Mouse (Mus musculus): ENCODE measurements at regions not wholly inside any gene's neighbourhood (a gene's known extent, or its start where the extent isn't known, plus 50 kb on each side); places are given as distances from the start of the nearest gene placed in this dataset.

DNA sequence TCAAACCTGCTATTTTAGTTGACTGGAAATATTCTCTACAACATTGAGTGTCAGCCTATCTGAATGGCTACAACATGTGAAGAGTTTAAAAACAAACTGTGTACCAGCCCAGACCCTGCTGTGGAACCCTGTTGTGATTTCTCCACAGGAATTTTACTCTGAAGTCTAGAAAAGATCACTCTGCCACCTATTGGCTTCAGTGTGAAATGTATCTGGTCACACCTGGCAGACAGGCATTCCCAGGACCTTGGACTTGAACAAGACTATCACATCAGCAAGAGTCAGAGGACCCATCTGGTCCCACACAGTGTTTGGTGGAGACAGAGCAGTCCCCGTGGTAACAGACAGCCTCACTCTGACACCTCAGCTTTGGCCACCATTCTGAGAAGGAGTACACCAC, 311.3 kb upstream of the Runx1 start:
- no peak for DNase-seq (ENCODE audit: low spot score)

DNA sequence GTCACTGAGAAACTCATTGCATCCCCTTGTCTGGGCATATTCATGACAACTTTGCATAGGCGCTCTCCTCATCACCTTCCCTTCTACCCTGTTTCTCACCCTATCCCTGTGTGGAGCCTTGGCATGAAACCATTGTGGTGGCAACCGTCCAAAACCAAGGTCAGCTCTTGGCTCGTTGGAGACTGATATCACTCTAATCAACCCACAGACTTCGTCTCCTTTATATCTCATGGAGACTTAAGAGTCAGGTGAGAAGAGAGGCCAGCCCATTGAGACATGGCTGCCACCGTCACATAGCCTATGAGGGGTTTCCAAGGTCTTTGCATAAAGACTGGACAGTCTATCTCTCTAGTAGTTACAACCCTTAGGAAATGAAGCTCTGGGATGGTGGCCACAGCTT, 305.5 kb upstream of the Runx1 start:
- DNase-seq (ENCODE audit: low spot score): no peak

DNA sequence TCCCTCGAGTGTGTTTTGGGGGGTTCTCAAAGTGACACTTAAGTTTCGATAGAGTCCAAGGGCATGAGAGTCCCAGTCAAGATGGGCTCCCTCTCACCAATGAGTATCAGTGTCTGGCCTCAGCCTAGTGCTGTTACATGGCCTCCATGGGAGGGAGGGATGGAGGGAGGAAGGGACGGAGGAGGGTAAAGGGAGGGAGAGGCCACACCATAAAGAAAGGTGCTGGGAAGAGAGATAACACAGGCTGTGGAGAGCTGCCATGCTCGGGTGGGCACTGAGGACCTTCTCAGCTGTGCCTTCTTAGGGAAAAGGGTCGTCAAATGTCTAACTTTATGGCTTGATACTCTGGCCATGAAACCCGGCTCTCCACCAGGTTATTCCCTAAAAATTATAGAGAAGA, 304.7 kb upstream of the Runx1 start:
- no peak for DNase-seq (ENCODE audit: low spot score)

DNA sequence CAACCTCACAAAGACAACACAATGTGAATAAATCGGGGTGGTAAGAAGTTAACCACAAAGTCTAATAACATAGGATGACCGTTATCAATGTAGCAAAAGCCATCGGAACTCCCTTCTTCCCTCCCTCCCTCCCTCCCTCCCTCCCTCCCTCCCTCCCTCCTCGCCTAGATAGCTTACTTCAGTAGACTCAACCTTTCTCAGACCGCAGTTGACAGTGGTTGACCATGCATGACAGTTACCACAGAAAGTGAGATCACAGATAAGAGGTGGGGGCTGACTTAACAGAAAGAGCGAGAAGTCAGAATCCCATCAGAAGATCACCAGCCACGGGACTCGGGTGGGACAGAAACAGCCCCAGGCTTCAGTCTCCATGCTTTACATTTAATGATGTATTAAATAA, 297.8 kb upstream of the Runx1 start:
- DNase-seq (ENCODE audit: low spot score): no peak

DNA sequence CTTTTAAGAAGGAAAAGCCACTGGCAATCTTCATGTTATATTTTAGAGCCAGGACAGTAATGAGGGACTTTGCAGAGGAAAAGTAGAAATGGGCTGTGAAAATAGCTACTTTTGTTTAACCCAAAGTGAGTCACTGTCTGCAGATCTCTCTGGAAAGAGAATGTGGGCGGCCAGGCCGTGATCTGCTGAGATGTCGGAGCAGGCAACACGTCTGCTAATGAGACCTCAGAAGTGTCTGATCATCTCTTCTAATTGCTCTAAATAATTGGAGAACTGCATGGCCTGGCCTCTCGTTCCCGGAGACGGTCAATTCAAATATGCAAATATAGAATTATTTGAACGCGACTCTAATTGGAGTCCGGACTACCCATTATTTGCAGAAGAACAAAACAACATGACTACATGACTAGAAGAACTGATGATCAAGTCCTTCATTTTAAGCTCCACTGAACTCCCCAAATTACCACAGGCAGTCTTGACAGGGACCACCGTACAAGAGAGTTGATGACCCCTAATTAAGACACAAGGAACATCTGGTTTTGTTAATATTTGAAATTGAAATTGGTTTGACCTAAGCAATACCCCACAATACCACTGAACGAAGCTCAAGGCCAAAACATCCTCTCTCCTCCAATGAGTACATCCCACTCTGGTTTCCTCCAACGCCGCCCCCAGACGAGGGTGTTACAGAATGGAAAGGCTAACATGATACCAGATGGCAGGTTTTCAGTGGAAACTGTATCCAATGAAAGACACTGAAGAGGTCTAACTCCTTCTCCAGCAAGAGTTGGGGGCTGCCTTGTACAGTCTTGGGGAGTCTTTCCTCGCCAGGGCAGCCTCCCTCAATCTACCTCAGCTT, 290.4 kb upstream of the Runx1 start:
- DNase-seq (ENCODE audit: low spot score): no peak

DNA sequence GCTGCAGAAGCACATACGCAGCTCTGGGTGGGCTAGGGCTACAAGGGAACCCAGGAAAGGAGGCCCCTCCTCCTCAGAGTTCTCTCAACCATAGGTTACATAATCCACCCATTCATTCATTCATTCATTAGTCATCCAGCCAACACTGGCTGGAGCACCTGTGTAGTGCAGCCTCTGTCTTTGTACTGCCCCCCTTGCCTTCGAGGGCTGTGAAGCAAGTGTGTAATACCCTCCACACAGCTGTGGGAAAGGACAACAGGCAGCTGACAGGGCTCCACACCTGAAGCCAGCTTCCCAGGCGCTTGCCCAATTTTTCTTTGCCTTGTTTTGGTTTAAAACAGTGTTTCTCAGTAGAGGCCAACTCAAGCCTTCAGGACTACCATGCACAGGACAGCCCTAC, 285.0 kb upstream of the Runx1 start:
- no peak for DNase-seq (ENCODE audit: low spot score)

DNA sequence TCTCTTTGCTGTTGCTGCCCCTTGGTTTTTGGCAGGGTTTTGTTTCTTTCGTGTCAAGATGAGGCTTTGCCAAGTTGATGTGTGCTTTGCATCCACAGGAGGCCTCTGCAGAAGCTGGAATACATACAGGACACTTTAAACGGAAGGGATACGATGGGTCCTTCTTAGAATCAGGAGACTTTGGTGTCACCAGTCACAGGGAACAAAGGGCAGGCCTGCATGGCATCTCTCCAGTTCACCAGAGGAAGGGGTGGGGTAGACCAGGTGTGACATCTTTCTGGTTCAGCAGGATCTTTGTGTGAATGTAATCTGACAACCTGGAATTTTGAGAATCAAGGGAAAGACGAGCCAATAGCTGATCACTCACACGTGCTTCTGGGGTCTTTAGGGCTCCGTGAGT, 284.5 kb upstream of the Runx1 start:
- DNase-seq (ENCODE audit: low spot score): no peak

DNA sequence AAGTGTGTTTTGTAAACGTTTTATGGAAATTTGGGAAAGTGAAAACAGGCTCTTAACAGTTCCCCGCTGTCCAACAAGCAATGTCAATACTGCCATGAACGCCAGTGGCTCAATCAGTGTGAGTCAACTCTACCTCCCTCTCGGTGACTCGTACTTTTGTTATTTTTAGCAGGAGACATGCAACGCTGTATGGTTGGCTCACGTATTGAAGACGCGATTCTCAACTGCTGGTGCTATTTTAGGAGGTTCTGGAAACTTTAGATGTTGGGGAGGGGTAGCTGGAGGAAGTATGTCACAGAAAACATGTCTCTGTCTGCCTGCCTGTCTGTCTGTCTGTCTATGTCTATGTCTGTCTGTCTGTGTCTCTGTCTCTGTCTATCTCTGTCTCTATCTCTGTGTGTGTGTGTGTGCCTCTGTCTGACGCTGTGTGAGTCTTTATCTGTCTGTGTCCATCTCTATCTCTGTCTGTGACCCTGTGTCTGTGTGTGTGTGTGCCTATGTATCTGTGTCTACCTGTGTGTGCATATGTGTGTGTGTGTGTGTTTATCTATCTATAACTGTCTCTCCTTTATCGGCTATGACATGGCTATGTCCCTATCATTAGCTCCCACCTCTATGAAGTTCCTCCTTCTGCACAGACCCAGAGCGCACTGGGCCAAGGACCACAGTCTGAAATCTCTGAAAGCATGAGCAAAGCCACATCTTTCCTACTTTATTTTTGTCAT, 283.9 kb upstream of the Runx1 start:
- DNase-seq (ENCODE audit: low spot score): no peak

DNA sequence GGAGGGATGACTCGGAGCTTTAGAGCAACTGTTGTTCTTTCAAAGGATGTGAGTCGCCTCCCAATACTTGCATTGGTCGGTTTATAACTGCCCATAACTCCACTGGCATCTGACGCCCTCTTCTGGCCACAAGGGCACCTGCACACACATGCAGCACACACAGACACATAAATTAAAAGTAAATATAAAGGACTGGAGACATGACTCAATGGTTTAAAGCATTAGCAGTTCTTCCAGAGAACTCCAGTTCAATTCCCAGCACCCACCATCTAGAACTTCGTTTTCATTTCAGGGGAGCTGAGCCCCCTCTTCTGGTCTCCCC, 281.5 kb upstream of the Runx1 start:
- DNase-seq (ENCODE audit: low spot score): no peak

DNA sequence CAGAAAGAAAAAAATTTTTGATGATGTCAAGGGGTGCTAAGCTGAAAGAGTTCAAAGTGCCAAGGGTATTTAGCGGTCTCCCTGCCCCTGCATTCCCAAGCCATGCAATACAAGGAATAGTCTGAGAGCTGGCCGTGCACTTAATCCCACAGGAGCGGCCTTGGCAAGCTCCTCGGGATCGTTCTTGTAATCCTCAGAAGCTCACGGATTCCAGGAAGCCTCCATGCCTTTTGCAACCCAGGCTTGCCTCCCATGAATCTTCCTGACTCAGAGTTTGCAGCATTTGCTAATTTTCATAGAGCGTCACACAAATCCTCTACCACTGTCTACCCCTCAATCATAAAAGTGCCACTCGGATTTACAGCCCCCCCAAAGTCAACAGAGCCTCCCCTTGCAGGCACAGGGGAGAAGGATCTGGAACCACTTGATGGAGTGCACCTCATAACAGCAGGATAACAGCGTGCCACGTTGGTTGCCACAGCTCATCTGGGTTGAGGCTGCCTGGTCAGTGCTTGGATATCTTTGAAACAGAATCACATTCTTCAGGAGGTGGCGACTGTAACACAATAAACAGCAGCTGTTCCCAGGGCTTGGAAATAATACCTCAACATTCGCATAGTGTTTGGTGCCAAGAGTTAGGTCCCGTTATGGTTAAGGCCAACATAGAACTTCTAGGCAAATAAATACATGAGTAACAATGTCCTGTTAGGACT, 281.0 kb upstream of the Runx1 start:
- no peak for DNase-seq (ENCODE audit: low spot score)

DNA sequence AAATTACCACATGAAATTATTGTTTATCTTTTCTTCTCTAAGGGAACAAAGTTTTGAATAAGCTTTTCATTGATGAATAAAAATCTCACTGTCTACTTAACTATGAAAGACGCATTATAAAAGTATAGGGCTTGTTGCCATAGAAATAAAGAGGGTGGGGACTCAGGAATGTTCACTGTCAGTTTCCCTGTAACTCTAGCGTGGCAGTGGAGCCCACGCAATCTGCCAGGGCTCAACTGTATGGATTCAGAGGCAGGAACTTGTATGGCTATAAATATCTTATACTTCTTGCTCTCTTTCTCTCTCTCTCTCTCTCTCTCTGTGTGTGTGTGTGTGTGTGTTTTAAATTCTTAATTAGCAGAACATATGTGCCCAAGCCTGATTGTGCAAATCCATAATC, 276.2 kb upstream of the Runx1 start:
- DNase-seq (ENCODE audit: low spot score): no peak

DNA sequence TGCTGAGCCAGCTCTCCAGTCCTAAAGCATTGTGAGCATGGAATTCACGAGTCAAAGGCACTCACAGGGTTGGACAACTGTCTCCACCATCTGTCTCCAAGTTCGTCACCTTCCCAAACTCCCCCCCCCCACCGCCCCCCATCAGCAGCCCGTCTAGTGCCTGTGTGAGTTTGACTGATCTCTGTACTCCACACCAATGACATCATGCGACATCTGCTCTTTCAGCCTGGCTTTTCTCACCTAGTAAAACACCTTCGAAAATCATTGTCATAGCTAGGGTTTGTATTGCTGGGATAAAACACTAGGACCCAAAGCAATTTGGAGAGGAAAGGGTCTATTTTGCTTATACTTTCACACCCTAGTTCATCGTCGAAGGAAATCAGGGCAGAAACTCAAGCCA, 272.1 kb upstream of the Runx1 start:
- DNase-seq (ENCODE audit: low spot score): no peak

DNA sequence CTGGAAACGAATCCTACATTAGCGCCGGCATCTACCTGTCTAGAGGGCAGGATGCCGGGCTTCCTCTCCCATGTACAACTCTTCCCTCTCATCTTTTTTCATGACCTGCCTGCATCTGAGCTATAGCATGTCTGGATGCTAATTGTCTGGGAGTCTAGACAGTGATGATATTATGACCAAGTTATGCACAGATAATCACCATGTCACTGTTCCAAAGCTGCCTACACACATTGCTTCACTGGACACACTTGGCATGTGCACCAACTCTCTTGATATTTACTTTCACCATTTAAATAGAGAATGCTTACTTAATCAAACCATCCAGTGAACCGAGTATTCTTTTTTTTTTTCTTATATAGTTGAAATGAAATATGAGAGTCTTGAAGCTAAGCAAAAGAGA, 270.2 kb upstream of the Runx1 start:
- no peak for DNase-seq (ENCODE audit: low spot score)

DNA sequence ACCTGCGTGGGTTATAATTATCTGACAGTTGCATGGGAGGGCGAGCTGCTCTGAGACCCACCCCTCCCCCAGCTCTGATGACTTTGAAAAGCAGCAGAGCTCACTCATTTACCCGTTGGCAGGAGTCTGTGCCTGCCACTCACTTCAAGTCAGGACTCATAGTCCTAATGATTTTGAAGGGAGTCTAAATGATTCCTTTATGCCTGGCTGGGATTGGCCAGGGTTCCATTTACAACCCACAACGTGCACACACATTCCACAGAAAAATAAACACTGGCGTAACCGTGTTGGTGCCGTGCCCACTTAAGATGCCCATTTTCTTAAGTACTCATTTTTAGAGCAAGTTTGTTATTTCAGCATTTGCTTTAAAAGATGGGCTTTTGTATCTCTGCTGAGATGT, 266.8 kb upstream of the Runx1 start:
- no peak for DNase-seq (ENCODE audit: low spot score)

DNA sequence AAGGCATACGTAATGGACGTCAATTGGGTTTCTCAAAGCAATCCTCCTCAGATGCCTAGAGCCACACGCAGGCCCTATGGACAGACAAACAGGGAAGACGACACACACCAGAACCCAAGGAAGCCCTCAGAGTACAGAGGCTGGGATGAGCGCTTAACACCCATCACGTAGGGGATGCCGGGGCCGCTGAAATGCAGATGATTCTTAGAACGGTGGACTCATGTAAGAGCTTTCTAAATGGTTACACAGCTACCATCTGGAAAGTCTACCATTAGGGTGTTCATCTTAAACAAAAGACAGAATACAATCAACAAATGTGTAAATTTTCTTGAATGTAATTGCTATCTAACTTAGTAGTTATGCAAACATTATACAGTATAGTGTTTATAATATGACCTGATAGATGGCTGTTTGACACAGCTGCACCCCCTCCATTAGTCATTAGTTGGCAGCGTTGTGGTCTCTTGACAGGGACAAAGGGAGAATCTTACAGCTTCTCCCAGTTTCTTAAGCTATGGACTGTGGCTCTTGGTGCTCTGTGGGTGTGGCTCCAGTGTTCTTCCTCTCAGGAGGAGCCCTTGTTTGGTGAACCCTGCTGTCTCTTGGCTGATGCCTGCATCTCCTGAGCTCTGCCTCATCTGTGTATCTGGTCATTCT, 259.4 kb upstream of the Runx1 start:
- DNase-seq (ENCODE audit: low spot score): no peak

DNA sequence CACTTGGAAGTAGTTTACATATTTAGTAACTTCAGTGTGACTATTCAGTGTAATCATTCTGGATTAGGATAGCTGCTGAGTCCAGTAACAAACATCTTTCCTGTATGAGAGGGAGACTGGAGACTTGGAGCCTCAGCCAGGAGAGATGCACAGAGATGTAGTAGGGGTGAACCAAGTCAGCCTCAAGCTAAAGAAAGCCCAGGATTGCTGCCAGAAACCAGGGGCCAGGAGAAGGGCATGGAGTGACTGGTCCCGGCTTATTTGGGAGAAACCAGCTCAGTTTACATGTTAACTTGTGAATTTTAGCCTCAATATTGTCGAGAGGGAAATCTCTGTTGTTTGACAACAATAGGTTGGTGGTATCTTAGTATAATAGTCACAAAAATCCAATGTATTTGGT, 257.8 kb upstream of the Runx1 start:
- DNase-seq (ENCODE audit: low spot score): no peak

DNA sequence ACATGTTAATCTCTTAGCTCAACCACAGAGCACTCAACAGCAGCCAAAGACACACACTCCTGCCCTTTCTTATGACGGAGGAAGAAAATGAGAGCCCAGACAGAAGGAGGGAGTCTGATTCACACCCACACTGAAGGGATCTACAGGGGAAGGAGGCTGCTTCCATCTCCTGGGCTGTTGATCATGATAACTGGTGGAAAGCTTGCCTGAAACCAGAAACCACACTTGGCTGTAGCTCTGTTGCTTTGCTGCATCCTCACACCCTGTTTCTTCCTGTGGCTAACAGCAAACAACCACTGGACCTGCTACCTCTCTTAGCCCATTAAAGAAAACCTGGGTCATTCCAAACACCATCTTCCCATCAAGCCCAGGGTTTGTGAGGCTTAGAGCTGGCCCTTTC, 257.2 kb upstream of the Runx1 start:
- DNase-seq (ENCODE audit: low spot score): no peak

DNA sequence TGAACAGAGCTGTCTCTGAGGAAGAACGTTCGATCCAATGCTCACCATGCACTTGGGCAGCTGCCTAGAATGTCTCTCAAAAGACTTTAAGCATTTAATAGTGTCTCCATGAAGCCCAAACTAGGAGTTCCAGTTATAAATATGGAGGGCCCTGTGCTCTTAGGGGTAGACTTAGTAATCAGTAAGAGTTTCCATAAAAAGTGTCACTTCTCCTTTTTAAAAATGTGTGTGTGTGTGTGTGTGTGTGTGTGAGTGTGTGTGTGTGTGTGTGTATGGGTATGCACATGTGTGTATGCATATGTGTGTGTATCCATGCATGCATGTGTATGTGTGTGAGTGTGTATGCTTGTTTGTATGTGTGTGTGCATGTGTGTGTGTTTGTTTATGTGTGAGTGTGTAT, 255.6 kb upstream of the Runx1 start:
- DNase-seq (ENCODE audit: low spot score): no peak

DNA sequence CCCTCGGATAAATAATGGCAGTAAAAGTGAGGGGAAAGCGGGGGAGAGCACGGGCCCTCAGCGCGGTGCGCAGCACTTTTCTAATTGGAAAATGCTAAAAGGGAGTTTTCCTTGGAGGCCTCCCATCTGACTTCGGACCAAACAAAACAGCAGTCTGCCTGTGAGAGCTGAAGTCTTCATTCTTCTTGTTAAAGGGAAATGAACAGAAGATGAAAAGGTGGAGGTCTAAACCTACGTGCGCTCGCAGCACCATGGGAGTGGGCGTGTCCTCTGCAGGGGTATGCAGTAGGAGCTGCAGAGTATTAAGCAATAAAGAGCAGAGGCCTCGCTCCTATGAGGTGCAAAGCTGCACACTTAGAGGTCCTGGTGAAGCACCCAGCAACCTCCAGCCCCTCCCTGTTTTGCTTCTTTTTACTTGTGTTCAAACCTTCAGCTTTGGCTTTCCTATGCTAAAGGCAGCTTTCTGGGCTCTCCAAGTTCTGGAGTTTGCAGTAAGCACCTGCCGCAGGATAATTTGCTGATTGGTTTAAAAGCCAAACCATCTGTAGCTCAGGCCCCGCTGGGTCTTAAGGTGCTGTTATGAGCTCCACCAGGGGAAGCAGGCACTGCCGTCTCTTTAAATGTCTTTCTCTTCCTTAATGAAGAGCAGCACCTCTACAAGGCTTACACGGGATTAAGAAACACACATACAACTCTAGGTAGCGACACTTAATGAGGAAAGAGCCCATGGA, 253.9 kb upstream of the Runx1 start:
- DNase-seq (ENCODE audit: low spot score): no peak

DNA sequence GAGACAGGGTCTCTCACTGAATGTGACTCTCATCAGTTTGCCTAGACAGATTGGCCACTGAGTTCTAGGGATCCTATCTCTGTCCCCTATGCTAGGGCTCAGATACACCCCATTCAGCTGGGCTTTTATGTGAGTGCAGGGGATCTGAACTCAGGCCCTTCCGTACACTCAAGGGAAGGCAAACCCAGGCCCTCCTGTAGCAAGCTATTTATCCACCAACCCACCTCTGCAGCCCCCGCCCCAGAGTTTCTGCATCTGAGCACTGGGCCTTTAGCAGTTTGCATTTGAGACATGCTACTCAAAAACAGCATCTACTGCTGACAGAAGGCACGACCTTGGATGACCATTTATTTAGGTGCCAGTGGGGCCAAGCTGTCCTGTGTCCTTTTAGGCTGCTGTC, 253.0 kb upstream of the Runx1 start:
- no peak for DNase-seq (ENCODE audit: low spot score)

DNA sequence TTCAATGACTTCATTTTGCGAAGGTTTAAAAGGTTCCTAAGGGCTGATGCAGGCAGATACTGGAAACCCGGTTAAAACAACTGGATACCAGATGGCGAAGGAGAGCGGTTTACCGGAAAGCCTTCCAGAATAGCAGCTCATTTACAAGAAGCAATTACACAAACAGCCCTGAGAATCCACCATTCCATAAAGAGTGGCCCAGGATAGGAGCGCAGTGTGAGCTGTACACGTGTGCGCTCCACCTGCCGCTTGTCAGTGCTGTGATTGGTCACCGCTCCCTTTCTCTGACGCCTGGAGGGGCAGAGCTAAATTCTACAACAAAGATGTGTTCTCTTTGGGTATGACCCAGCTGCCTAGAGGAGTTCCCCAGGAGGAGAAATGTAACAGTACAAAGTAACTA, 249.5 kb upstream of the Runx1 start:
- DNase-seq (ENCODE audit: low spot score): no peak

DNA sequence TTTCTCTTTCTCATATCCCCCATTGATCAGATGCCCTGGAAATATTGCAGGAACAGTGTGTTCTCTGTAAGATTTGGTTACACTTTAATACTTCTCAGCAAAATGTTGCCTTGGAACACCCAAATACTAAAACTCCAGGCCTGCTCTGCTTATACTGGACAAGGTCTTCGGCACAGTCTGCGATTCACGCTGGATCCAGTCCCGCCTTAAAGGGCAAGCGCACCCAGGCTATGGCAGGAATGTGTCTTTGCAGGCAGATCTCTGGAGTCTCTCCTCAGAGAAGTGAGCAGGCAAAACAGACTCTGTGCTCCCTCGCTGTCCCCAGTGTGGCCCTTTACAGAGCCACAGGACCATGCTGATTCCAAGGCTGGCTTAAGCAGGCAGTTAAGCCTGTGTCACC, 246.2 kb upstream of the Runx1 start:
- peak; percentile 26 for DNase-seq (ENCODE audit: low spot score)
